Mouse (Mus musculus) midbrain, embryonic 10.5 days (tissue): ENCODE results near the gene Tiam1. TPM values are rescaled to one million over a fixed set of nuclear protein-coding genes. Genes with fewer than 3 reads are reported as not detected.

ENCODE experiments used
- DNase-seq: peaks from one replicate; pipeline ENCODE4 v3.0.0-alpha.2; 2017; ENCODE audit warnings: low spot score
- H3K27ac ChIP-seq: fragments of 300-500 bp; sonication (generic); replicated peaks from 2 replicates; pipeline ENCODE4 v1.5.1; 2016; ENCODE audit warnings: mild to moderate bottlenecking
- H3K27me3 ChIP-seq: fragments of 300-500 bp; sonication (generic); 2 replicates; pipeline ENCODE4 v1.6.1; 2016; ENCODE audit warnings: low read depth, mild to moderate bottlenecking; ENCODE audit not compliant: poor library complexity, severe bottlenecking
- H3K36me3 ChIP-seq: fragments of 300-500 bp; sonication (generic); 2 replicates; pipeline ENCODE4 v1.6.1; 2016; ENCODE audit warnings: mild to moderate bottlenecking, moderate library complexity
- H3K4me1 ChIP-seq: fragments of 300-500 bp; sonication (generic); 2 replicates; pipeline ENCODE4 v1.6.1; 2016
- H3K4me3 ChIP-seq: fragments of 300-500 bp; sonication (generic); 2 replicates; pipeline ENCODE4 v1.5.1; 2016; ENCODE audit warnings: mild to moderate bottlenecking, moderate library complexity
- H3K9me3 ChIP-seq: fragments of 300-500 bp; sonication (generic); replicated peaks from 2 replicates; pipeline ENCODE4 v1.6.1; 2016; ENCODE audit warnings: mild to moderate bottlenecking
- WGBS: fragments of 180-500 bp; shearing (Covaris S2); methylation state at CpG from one replicate; pipeline ENCODE4 v1.1.7; 2016; 5-methylcytosine and 5-hydroxymethylcytosine counted together
- polyA plus RNA-seq: library from polyadenylated mRNA; unstranded; fragments of >200 nt; fragmentation: Nextera tagmentation; extraction: Ambion mirVana; gene quantifications from 2 replicates; pipeline ENCODE4 v1.2.1, GENCODE M21; 2016

Tiam1 gene
- polyA plus RNA-seq, 1 experiment from 2014 or later: 13.8 TPM

- DNase-seq: peak; percentile 40
- peaks cover 17% of the 10 kb centered on the region for H3K36me3 ChIP-seq
- H3K9me3 ChIP-seq: peaks cover 10% of the 10 kb centered on the region
- H3K4me1 ChIP-seq: peaks cover 51% of the 10 kb centered on the region
- 15% methylated on average over 9 of the region's 9 CpGs for WGBS
- peaks cover 84% of the 10 kb centered on the region for H3K27me3 ChIP-seq
- H3K27ac ChIP-seq: no peak overlapping the region
- peak overlapping the region; percentile 75 for H3K4me3 ChIP-seq
These were observed 2.0 kb downstream of the Tiam1 start for GRCm38 (mm10) chr16:90141556-90141955.

- H3K4me1 ChIP-seq: peaks cover 51% of the 10 kb centered on the region
- peaks cover 10% of the 10 kb centered on the region for H3K9me3 ChIP-seq
- H3K36me3 ChIP-seq: peaks cover 21% of the 10 kb centered on the region
- WGBS: 75% methylated on average over 10 of the region's 10 CpGs
- peaks cover 84% of the 10 kb centered on the region for H3K27me3 ChIP-seq
- no peak overlapping the region for H3K27ac ChIP-seq
- no peak overlapping the region for H3K4me3 ChIP-seq
- DNase-seq: no peak
These were observed 3.0 kb downstream of the Tiam1 start for GRCm38 (mm10) chr16:90140571-90140970.

GRCm38 (mm10) chr16:90139696-90140095 lies 3.9 kb downstream of the Tiam1 start:
- 69% methylated on average over 9 of the region's 9 CpGs for WGBS
- Histone ChIP-seq H3K9me3 (peaks cover 10% of the 10 kb centered on the region), H3K27me3 (peaks cover 85% of the 10 kb centered on the region), H3K4me1 (peaks cover 46% of the 10 kb centered on the region), H3K36me3 (peaks cover 21% of the 10 kb centered on the region), H3K27ac (no peak overlapping the region), H3K4me3 (no peak overlapping the region)
- no peak for DNase-seq

- DNase-seq: no peak
- H3K36me3 ChIP-seq: peaks cover 21% of the 10 kb centered on the region
- 80% methylated on average over 12 of the region's 12 CpGs for WGBS
- peaks cover 10% of the 10 kb centered on the region for H3K9me3 ChIP-seq
- H3K27ac ChIP-seq: no peak overlapping the region
- no peak overlapping the region for H3K4me3 ChIP-seq
- peaks cover 32% of the 10 kb centered on the region for H3K4me1 ChIP-seq
- H3K27me3 ChIP-seq: peaks cover 100% of the 10 kb centered on the region
These were observed 5.4 kb downstream of the Tiam1 start for GRCm38 (mm10) chr16:90138151-90138550.

GRCm38 (mm10) chr16:90137175-90137574 lies 6.4 kb downstream of the Tiam1 start:
- WGBS: 97% methylated on average over 23 of the region's 23 CpGs
- no peak for DNase-seq
- Histone ChIP-seq H3K27ac (no peak overlapping the region), H3K9me3 (peaks cover 10% of the 10 kb centered on the region), H3K4me3 (no peak overlapping the region), H3K27me3 (peaks cover 99% of the 10 kb centered on the region), H3K4me1 (peaks cover 31% of the 10 kb centered on the region), H3K36me3 (peaks cover 21% of the 10 kb centered on the region)

- DNase-seq: no peak
- H3K4me1 ChIP-seq: peaks cover 28% of the 10 kb centered on the region
- peaks cover 10% of the 10 kb centered on the region for H3K9me3 ChIP-seq
- WGBS: 96% methylated on average over 3 of the region's 3 CpGs
- H3K27ac ChIP-seq: no peak overlapping the region
- H3K36me3 ChIP-seq: peaks cover 21% of the 10 kb centered on the region
- H3K4me3 ChIP-seq: no peak overlapping the region
- H3K27me3 ChIP-seq: peaks cover 98% of the 10 kb centered on the region
These were observed 8.0 kb downstream of the Tiam1 start for GRCm38 (mm10) chr16:90135580-90135979.

- Histone ChIP-seq H3K36me3 (peaks cover 21% of the 10 kb centered on the region), H3K4me1 (peaks cover 28% of the 10 kb centered on the region), H3K27ac (no peak overlapping the region), H3K27me3 (peaks cover 98% of the 10 kb centered on the region), H3K4me3 (no peak overlapping the region), H3K9me3 (peaks cover 10% of the 10 kb centered on the region)
- 90% methylated on average over 7 of the region's 7 CpGs for WGBS
- no peak for DNase-seq
These were observed 9.2 kb downstream of the Tiam1 start for GRCm38 (mm10) chr16:90134351-90134750.

- H3K27ac ChIP-seq: no peak overlapping the region
- H3K4me3 ChIP-seq: no peak overlapping the region
- WGBS: 19% methylated on average over 7 of the region's 7 CpGs
- H3K9me3 ChIP-seq: peaks cover 10% of the 10 kb centered on the region
- H3K36me3 ChIP-seq: peaks cover 15% of the 10 kb centered on the region
- peaks cover 98% of the 10 kb centered on the region for H3K27me3 ChIP-seq
- no peak for DNase-seq
- peaks cover 41% of the 10 kb centered on the region for H3K4me1 ChIP-seq
These were observed 10.8 kb downstream of the Tiam1 start for GRCm38 (mm10) chr16:90132816-90133215.

GRCm38 (mm10) chr16:90132331-90132730 lies 11.2 kb downstream of the Tiam1 start:
- peak; percentile 79 for DNase-seq
- Histone ChIP-seq H3K9me3 (peaks cover 6% of the 10 kb centered on the region), H3K27me3 (peaks cover 98% of the 10 kb centered on the region), H3K36me3 (peaks cover 10% of the 10 kb centered on the region), H3K4me3 (peak overlapping the region; percentile 18; the same call in 1 of the 2 replicates), H3K4me1 (peaks cover 41% of the 10 kb centered on the region), H3K27ac (no peak overlapping the region)
- 7% methylated on average over 10 of the region's 10 CpGs for WGBS

GRCm38 (mm10) chr16:90128817-90129587 lies 14.6 kb downstream of the Tiam1 start:
- no peak for DNase-seq
- WGBS: 51% methylated on average over 19 of the region's 19 CpGs
- peaks cover 41% of the 10 kb centered on the region for H3K4me1 ChIP-seq

GRCm38 (mm10) chr16:90128361-90128760 lies 15.2 kb downstream of the Tiam1 start:
- no peaks in the 10 kb centered on the region for H3K9me3 ChIP-seq
- no peak for DNase-seq
- 60% methylated on average over 8 of the region's 8 CpGs for WGBS
- H3K27me3 ChIP-seq: peaks cover 92% of the 10 kb centered on the region
- H3K4me1 ChIP-seq: peaks cover 41% of the 10 kb centered on the region
- no peak overlapping the region for H3K4me3 ChIP-seq
- H3K36me3 ChIP-seq: no peaks in the 10 kb centered on the region
- no peak overlapping the region for H3K27ac ChIP-seq

More at GRCm38 (mm10) chr16:90128817-90129587, 14.6 kb downstream of the Tiam1 start:
- Histone ChIP-seq H3K27me3 (peaks cover 95% of the 10 kb centered on the region), H3K27ac (no peak overlapping the region), H3K4me3 (no peak overlapping the region), H3K9me3 (no peaks in the 10 kb centered on the region), H3K36me3 (no peaks in the 10 kb centered on the region)

GRCm38 (mm10) chr16:90125318-90126314 lies 18.0 kb downstream of the Tiam1 start:
- 81% methylated on average over 21 of the region's 21 CpGs for WGBS
- Histone ChIP-seq H3K36me3 (peaks cover 10% of the 10 kb centered on the region), H3K27ac (no peak overlapping the region), H3K4me1 (peaks cover 21% of the 10 kb centered on the region), H3K4me3 (no peak overlapping the region), H3K9me3 (peaks cover 12% of the 10 kb centered on the region; the same call in 1 of the 2 replicates), H3K27me3 (peaks cover 79% of the 10 kb centered on the region)
- no peak for DNase-seq
